Mouse (Mus musculus): ENCODE data around the gene Tlr8. TPM values are rescaled to one million over a fixed set of nuclear protein-coding genes. Genes with fewer than 3 reads are reported as not detected.

Gene Tlr8
- total RNA-seq, 2 experiments from 2014 or later = not detected

- no peak for DNase-seq (ENCODE audit: low spot score in 2 of 2)
These were observed 58.2 kb downstream of the Tlr8 start for GRCm38 (mm10) chrX:167205813-167206520.

- DNase-seq (ENCODE audit: low spot score in 2 of 2) = no peak
These were observed 62.8 kb downstream of the Tlr8 start for GRCm38 (mm10) chrX:167201365-167201764.

- DNase-seq (ENCODE audit: low spot score in 2 of 2) = no peak
These were observed 68.9 kb downstream of the Tlr8 start for GRCm38 (mm10) chrX:167195228-167195649.

Other genes starting within 250 kb of the Tlr8 start
- 1,000 to 10,000 TPM; 2,084 to 2,121 TPM for gene Tmsb4x, start 55.0 kb downstream of the Tlr8 start, total RNA-seq (2021)
- 1 to 10 TPM; 3.2 to 3.7 TPM for gene Tlr7, start 66.2 kb upstream of the Tlr8 start, total RNA-seq (2021)
- gene Prps2, start 118.4 kb upstream of the Tlr8 start, total RNA-seq (2021) = 10 to 100 TPM; 22.1 to 24.8 TPM

Data from layer of hippocampus, postnatal 10 days (tissue).